Mouse (Mus musculus) monocyte, adult 5-6 weeks (primary cell): ENCODE data around the gene Nr1h4. TPM values are rescaled to one million over a fixed set of nuclear protein-coding genes. Genes with fewer than 3 reads are reported as not detected.
"Not testable (repeated sequence)": the region's sequence is repeated elsewhere in the genome, so short reads cannot be mapped to it uniquely, and the experiment has no call there.

Experiments
- ATAC-seq: fragments of 153-309, 156-312 bp; replicated peaks from 2 replicates; pipeline ENCODE4 v1.8.0; 2017; ENCODE audit warnings: mild to moderate bottlenecking; ENCODE audit not compliant: low TSS enrichment, insufficient number of reproducible peaks, severe bottlenecking, poor library complexity, low FRiP score
- total RNA-seq: library from RNA; stranded (forward); fragments of 200-1000, 200-491, 200-594 nt; gene quantifications from 3 replicates; pipeline ENCODE4 v1.2.3, GENCODE M21; 2017

Nr1h4 gene
- total RNA-seq, result not detected in 3 replicates

DNA sequence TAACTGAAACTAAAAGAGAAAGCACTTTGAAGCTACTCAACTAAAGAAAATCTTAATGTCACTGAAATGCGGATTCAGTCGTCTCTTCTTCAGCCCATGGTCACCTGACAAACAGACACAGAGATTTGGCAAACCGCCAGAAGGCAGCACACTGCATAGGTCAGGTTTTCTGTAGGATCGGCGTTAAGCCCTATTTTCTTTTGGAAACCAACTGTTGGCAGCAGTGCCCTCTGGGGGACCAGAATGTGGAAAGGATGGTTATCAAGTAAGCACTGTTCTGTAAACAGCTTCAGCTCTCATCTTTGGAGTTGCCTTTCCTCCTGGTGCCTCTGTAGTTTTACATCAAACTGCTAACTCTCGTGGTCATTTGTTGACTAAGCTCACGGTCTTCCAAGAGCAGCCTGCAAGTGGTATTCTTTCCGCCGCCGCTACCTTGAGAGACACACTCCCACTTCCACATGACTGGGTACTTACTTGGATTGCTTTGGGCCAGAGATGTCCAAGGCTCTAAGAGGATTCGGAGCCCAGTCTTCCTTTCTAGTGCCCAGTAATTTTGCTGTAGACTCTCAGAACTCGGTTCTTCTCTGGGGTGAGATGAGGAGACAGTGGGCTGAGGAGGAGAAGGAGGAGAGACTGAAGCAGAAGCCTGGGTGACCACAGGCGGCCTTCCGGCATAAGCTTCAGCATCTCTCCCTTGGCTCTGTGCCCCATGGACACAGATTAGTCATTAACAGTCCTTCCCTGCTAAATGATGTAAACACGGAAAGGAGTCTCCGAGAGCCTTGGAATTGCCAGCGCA, at the start of gene Nr1h4:
Gene Nr1h4 (minus strand): TSS at position 657 of the 799 bp plus-strand sequence.
- no peak for ATAC-seq

DNA sequence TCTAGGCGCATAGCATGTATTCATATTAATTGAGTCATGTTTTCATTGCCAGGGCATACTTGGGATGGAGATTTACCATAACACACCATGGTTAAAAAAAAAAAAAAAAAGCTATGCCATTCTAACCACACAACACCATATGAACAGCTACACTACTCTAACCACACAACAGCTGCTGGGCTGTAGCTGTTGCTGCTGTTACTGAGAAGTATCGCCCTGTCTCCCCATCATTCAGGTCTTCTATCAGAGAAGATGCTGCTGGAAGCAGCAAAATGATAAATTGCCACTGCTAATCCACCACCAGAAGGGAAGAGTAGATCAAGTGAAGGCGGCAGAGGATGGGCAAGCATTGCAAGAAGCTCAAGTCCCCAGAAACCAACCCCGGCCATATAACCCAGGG, 45.4 kb upstream of the Nr1h4 start:
- no peak for ATAC-seq

DNA sequence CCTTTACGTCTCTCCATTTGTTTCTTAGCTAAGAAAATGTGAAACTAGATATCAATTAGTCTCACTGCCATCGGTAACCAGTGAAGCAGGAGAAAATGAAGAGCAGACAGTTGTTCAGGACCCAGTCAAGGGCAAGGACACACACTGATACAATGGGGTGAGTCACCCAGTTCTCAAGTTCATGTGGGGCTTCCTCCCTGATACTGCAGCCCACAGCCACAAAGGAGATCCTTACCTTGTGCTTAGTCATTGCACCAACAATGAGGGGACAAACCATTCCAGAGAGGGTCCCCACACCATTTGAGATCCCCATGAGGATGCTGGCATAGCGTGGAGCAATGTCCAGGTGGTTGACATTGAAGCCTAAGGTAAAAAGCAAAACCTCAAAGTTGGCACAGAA, 44.3 kb upstream of the Nr1h4 start:
- no peak for ATAC-seq

DNA sequence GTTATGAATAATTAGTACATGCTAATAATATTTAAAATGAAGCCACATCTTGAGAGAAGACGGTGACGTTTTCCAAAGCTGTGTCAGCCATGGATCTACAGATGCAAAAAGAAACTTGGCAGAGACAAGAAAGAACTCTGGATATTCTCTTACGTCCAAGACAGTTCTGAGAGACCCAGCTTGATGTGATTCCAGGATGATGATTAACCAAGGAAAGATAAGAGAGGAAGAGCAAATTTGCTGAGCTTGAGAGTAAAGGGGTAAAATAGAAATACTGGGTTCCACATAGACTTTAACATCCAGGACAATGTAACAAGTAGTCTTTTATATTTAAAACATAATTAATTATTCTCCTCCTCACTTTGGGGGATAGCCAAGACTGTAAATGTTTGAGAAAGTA, 40.0 kb upstream of the Nr1h4 start:
- no peak for ATAC-seq

DNA sequence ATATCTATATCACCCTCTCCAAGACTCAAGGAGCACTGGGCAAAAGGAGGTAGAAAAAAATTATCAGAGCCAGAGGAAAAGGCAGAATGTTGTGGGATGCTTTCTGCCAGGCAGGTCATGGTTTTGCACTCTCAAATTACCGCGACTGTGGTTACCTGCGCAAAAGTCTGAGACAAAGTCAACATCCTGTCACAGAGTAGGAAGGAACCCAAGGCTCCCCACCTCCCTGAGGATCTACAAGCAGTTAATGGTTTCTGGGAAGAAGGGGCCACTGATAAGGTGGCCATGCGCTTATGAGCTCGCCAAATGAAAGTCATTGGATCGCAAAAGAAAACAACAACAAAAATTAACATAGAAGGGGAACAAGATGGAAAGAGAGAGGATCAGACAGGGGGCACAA, 39.6 kb upstream of the Nr1h4 start:
- ATAC-seq, result no peak

DNA sequence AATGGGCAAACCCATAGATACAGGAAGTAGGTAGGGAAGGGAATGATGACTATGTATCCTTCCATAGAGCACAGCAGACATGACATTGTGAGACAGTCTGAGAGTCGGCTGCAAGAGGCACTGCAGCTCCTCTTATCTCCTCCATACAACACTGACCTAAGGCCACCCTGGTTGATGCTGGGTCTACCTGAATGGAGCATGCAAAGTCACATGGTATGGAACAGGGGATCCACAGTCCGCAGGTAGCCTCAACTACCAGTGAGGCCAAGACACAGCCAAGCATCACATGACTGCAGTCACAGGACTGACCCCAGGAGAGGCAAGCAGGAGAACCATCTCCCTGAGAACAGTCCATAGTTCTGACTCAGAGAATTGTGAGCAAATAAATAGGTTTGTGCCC, 34.0 kb upstream of the Nr1h4 start:
- no peak for ATAC-seq

DNA sequence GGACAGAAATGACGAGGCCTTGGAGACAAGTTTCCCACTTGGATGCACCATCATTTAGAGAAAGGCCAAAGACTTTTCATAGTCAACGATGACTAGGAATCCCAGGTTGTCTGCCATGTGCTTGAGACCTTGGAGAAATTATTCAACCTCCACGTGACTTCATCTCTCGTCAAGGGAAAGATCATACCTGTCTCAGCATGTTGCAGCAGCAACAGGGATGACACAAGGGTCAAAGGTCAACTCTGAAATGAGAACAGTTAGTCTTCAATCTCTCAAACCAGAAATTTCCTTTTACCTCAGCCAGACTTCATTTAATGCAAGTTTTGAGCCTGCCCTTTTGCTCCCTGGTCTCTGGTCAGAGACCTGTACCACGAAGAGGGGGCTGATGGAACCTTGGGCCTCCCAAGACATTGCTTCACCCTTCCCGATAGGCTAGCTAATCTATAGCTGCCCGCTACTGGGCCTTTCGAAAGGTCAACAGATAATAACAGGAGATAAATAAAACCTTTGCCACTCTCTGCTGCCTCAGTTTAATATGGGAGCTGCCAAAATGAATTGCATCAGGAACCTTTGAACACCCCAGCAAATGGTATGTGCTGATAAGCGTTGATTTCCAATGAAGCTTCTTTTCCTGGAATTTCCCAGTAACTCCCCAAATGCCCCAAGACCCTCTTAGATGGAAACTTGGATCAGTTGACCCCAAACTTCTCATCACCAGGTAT, 32.1 kb upstream of the Nr1h4 start:
- no peak for ATAC-seq

DNA sequence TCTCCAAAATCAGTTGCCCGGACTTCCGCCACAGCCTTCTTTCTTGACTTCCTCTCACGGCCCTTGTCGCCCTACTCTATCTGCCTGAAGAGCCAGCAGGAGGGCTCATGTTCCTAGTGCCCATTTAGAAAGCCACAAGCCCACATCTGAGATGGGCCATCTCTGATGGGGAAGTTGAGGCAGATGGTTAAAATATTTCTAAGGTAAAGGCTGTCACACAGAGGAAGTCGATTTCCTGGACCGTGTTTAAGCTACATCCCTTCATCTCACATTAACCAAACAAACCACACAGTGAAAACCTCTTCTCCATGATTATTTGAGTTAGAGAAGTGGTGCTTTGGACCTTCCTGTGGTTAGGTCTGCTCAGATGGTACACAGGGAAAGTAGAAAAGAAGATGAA, 28.7 kb upstream of the Nr1h4 start:
- ATAC-seq, result no peak

DNA sequence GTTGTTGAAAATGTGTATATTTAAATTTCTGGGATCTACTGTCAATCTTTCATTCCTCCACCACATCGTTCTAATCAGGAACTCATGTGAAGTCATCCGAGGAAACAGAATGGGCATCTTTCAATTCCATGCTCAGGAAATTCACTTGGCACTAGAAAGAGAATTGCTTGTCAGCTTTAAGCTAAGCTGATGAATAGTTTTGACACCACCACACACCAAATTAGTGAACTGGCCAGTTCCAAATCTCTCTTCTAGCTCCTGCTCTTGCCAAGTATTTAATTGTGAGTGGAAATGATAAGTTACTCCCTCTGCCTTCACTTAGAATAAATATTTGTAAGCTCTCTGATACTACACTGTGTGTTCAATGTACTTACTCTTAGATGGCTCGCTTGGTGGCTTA, 26.0 kb upstream of the Nr1h4 start:
- ATAC-seq, result no peak

DNA sequence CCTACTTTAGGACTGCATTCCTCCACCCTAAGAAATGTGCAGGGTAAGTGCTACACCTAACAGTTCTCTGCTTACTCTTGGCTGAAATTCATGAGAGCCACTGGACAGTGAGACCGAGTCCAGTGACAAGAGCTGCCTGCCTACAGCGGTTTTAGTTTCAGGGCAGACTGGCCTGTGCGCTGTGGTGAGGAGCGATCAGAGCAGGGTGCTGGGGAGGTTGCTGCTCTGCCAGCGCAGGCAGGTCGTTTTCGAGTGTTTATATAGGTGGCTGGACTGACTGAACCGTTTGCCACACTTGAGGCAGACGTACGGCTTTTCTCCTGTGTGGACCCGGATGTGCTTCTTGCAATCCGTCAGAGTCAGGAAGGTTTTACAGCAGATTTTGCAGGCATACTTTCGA, 21.5 kb upstream of the Nr1h4 start:
- not testable (repeated sequence) for ATAC-seq

DNA sequence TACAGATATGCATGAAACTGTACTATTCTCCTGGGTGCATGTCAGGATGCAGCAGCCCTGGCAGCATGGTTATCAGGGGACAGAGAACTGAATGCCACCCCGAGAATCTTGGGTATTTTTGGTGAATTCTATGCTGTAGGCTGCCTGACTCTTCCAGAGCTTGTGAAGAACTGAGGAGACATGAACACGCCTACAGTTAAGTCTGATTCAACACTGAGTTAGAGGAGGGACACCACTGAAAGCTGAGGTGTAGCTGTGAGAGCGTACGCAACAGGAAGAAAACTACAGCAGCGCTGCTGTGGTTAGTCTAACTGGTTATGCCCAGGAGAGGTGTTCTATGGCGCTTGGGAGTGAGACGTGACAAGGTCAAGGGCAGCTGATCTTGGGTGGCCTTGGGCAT, 20.5 kb upstream of the Nr1h4 start:
- not testable (repeated sequence) for ATAC-seq

DNA sequence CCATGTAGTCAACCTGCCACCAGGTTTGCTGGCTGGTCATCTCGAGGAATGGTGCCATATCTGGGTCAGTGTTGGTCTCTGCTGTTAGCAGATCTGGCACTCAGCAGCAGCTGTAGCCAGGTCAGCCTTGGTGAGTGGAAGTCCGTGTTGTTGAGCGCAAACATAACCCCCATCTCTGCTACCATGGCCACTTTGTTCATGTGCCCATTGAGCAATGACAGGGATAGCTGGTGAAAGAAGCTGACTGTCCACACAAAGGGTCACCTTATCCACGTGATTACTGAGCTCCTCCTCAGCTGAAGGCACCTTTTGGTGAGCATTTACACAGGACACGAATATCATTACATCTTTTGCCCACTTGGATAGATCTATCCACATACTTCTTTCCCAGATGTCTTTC, 19.6 kb upstream of the Nr1h4 start:
- ATAC-seq, result no peak

DNA sequence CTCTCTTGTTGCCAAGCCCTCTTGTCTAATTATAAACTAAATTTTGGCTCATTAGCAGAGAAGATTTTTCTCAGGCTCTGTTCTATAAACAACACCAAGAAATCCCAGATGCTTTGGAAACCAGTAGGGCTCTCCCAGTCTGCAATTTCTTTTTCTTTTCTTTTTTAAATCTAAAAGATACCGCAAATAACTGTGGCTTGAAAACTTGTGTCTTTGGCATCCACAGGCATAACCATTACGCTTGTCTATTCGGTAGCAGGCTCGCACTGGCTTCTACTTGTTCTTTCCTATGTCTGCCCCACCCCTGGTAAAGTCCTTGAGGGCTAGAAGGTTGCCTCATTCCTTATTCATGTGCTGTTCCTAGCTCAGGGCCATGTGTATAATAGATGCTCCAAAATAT, 18.3 kb upstream of the Nr1h4 start:
- ATAC-seq, result no peak

DNA sequence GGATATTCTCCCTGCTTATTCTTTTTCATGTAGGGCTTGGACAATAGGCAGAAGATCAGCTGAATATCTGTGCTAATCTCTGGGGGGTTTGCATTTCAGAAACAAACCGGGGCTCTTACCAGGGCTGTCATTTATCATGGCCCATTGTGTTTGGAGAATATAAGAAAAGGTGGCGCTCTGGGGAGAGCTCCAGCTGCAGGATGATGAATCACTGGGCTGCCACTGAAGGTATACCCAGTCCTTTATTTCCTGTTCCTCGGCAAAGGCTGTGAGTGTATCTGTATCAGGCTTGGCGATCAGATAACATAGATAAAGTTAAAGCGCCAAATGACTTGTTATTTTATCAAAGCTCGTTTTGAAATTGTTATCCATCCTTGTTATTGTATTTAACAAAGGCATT, 14.6 kb upstream of the Nr1h4 start:
- no peak for ATAC-seq

DNA sequence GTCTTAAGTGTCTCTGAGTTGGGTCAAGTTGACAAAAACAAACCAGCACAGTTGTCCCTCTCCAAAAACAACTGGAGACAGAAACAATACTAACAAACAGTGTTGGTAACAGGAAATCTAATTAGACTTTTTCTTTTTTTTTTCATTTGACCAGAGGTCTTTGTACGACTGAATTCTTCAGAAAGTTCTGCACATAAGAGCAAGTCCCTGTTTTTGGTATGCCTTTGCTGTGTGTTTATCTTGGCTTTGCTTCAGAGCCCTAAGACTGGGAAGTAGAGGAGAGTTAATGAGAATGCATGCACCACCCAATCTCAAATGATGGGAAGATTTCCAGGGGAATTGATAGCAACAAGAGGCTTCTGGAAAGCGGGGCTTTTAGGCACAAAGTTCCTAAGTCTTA, 13.6 kb upstream of the Nr1h4 start:
- no peak for ATAC-seq

DNA sequence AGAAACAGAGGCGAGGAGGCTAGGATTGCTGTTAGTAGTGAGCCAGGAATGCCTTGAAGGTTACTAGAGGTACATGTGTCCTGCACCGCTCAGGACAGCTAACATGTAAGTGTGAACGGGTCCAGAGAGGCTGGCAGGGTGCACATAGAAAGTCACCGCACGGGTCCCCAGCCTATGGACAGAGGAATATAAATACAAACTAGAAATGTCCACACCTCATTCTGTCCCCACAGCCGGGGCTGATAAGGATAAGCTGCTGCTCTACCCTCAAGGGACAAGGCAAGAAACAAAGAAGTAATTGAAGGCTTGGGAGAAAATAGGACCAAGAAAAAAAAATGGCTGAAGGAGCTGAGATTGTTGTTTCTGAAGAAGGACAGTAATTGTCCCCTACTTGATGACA, 10.5 kb upstream of the Nr1h4 start:
- no peak for ATAC-seq

DNA sequence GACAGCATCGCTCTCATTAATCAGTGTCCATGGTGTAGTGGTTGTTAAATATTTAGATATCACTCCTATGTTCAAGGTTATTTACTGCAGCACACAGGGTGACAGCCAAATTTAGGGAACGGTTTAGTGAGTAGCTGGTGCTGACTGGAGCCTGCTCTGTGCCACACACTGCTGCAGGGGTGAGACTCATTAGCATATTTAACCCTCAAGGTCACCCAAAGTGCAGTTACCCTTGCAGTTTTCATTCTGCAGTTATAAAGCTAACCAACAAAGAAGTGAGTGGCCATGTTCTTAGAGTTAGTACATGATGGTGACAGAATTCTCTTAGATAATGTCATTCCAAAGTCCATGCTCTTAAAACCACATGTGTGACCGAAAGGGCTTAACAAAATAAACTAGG, 8.9 kb upstream of the Nr1h4 start:
- no peak for ATAC-seq

DNA sequence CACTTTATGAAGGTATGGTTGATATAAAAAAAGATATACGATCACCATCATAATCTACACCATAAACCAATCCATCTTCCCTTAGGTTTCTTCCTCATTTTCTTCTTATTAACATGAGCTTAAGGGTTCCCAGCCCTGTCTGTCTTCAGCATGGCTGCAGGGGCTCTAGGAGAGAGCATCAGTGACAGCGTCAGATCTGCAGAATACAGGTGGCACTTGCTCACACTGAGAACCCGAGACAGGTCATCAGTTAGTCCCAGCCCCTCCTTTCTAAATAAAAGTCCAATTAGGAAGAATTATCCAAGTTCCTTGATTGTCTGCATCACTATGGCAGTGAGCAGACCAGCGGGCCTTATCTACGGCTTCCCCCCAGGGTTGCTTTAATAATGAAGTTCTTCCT, 934 bp downstream of the Nr1h4 start:
- no peak for ATAC-seq

DNA sequence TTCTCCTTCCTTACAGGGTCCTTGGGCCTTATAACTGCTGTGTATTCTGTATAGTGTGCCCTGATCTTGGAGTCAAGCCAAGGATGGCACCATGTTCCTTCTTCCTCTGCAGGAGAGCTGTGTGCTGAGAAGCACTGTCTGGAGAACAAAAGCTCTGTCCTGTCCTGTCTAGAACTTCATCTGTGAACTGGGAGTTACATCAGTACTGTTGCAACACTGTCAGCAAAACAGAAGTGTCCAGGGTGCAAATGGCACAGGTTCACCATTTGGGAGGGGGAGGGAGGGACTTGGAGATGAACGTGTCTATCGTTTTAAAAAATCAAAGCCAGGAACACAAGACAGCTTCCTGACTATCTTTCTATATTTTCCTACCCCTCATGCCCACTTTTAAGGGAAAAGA, 1.4 kb downstream of the Nr1h4 start:
- no peak for ATAC-seq

DNA sequence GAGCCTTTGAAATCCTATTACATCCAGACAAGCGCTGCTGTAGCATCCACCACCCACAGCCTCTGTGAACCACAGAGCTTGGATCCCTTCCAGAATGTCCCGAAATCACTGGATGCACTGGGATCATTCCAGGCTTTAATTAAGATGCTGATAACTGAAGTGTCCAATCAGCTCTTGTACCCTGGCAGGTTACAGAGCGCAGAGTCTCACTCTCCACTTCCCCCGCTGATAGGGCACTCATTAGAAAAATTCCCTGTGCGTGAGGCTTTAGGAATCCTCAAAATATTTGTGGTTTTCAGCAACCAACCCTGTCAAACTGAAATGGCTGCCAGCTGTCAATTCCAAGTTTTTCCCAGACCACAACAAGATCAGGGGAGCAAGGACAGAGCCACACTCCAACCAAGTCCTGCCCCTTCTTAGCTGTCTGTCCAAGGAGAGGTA, 2.2 kb downstream of the Nr1h4 start:
- no peak for ATAC-seq
